In genomic region chr11:62148449-62148848, GRCm38 (mm10) we compare ENCODE assay signal across 22 mouse cellular contexts.
DNase-seq lines count a peak whose midpoint lies in the region; ATAC-seq lines count a peak whose summit lies in the region.
"Had no signal": no experiment of that assay in that cellular context is flagged by ENCODE, and none has a peak within 500 bp of the region (broad histone marks: within the 10 kb centered on the region; RNA-seq: fewer than 3 reads in every experiment).

No protein-coding gene starts in this region.

- H3K4me1 ChIP-seq in liver, embryonic 11.5 days (replicated peaks; ENCODE audit: control insufficient read depth, insufficient read depth, low read length): peaks cover 6% of the 10 kb centered on the region
- no peaks in the 10 kb centered on the region for H3K4me1 ChIP-seq in limb, embryonic 10.5 days
- H3K4me1 ChIP-seq in midbrain, embryonic 15.5 days: no peaks in the 10 kb centered on the region
- H3K4me1 ChIP-seq: forebrain, embryonic 10.5 days; limb, embryonic 15.5 days; neural tube, embryonic 12.5 days had no signal

- 0 out of 2 replicates have a peak, but pooled peaks cover 3% of the 10 kb centered on the region for H3K36me3 ChIP-seq in liver, embryonic 11.5 days (ENCODE audit: control insufficient read depth, insufficient read depth, low read length)
- H3K36me3 ChIP-seq in limb, embryonic 10.5 days: peaks cover 31% of the 10 kb centered on the region
- peaks cover 6% of the 10 kb centered on the region; the same call in 1 of the 2 replicates for H3K36me3 ChIP-seq in midbrain, embryonic 15.5 days (replicated peaks)

- ATAC-seq in liver, embryonic 11.5 days (replicated peaks; ENCODE audit: low FRiP score): peak; percentile 82
- ATAC-seq in megakaryocyte progenitor cell, adult 5-6 weeks (replicated peaks; ENCODE audit: poor library complexity): peak; percentile 69
- no peak for ATAC-seq in midbrain, embryonic 15.5 days (replicated peaks)
- ATAC-seq: intestine, embryonic 16.5 days had no signal

- H3K4me2 ChIP-seq in liver, embryonic 11.5 days: peak overlapping the region; percentile 4; the same call in 1 of the 2 replicates
- H3K4me2 ChIP-seq in midbrain, embryonic 15.5 days: no peak overlapping the region
- H3K4me2 ChIP-seq: heart, embryonic 11.5 days; hindbrain, embryonic 14.5 days; limb, embryonic 15.5 days; neural tube, embryonic 12.5 days had no signal

- no peaks in the 10 kb centered on the region for H3K9me3 ChIP-seq in liver, embryonic 11.5 days (ENCODE audit: control insufficient read depth, low read length)
- H3K9me3 ChIP-seq in limb, embryonic 10.5 days (replicated peaks): no peaks in the 10 kb centered on the region
- no peaks in the 10 kb centered on the region for H3K9me3 ChIP-seq in midbrain, embryonic 15.5 days
- H3K9me3 ChIP-seq: forebrain, embryonic 10.5 days; limb, embryonic 15.5 days; neural tube, embryonic 12.5 days had no signal

- H3K9ac ChIP-seq in liver, embryonic 11.5 days (ENCODE audit: low read depth, low read length): peak overlapping the region; percentile 38; the same call in 1 of the 2 replicates
- no peak overlapping the region for H3K9ac ChIP-seq in midbrain, embryonic 15.5 days
- H3K9ac ChIP-seq: hindbrain, embryonic 14.5 days; limb, embryonic 15.5 days; neural tube, embryonic 12.5 days had no signal

- H3K4me3 ChIP-seq in liver, embryonic 11.5 days (ENCODE audit: low read depth, low read length): no peak overlapping the region
- no peak overlapping the region for H3K4me3 ChIP-seq in limb, embryonic 10.5 days
- H3K4me3 ChIP-seq in midbrain, embryonic 15.5 days: no peak overlapping the region
- H3K4me3 ChIP-seq: forebrain, embryonic 10.5 days; layer of hippocampus, adult 2 months; limb, embryonic 15.5 days; neural tube, embryonic 12.5 days had no signal

- no peaks in the 10 kb centered on the region for H3K27me3 ChIP-seq in liver, embryonic 11.5 days (replicated peaks; ENCODE audit: control insufficient read depth, insufficient read depth, low read length)
- no peaks in the 10 kb centered on the region for H3K27me3 ChIP-seq in limb, embryonic 10.5 days (ENCODE audit: low read depth, poor library complexity, severe bottlenecking)
- no peaks in the 10 kb centered on the region for H3K27me3 ChIP-seq in midbrain, embryonic 15.5 days (replicated peaks)
- H3K27me3 ChIP-seq: limb, embryonic 15.5 days; neural tube, embryonic 12.5 days had no signal

- DNase-seq in thymus, postnatal 25 days: peak; percentile 1
- no peak for DNase-seq in thymus, postnatal 14 days
- peak; percentile 25 for DNase-seq in c-Kit-positive CD71-negative TER-119-negative erythroid progenitor cells, embryonic 14.5 days (ENCODE audit: low read depth)
- DNase-seq in liver, embryonic 11.5 days (ENCODE audit: low spot score): no peak
- DNase-seq in limb, embryonic 10.5 days (ENCODE audit: low spot score): no peak
- no peak for DNase-seq in Muller cell, postnatal 12 days (ENCODE audit: inconsistent ontology term)
- DNase-seq: adrenal gland, postnatal 36 days; cerebellum, adult 9-11 months; gastrocnemius, postnatal 14 days; heart, postnatal 14 days; midbrain, embryonic 14.5 days; thymus, adult 18-20 months had no signal

- 56% methylated on average over 6 of the region's 6 CpGs for WGBS in liver, embryonic 11.5 days
- WGBS in limb, embryonic 10.5 days: 90% methylated on average over 6 of the region's 6 CpGs
- WGBS in midbrain, embryonic 15.5 days: 93% methylated on average over 6 of the region's 6 CpGs

- peak overlapping the region; percentile 40 for H3K27ac ChIP-seq in liver, embryonic 11.5 days (ENCODE audit: low read depth, low read length)
- H3K27ac ChIP-seq in limb, embryonic 10.5 days: no peak overlapping the region
- no peak overlapping the region for H3K27ac ChIP-seq in midbrain, embryonic 15.5 days
- H3K27ac ChIP-seq: forebrain, embryonic 10.5 days; hindbrain, embryonic 14.5 days; layer of hippocampus, adult 2 months; limb, embryonic 15.5 days; macrophage; neural tube, embryonic 12.5 days had no signal

Comparison
In these comparisons a context has a peak if more than half of its experiments do, and no peak if none do; other contexts are left out.
1. DNase-seq: peak in thymus, postnatal 25 days (single experiment) and c-Kit-positive CD71-negative TER-119-negative erythroid progenitor cells, embryonic 14.5 days (single experiment); none in thymus, postnatal 14 days (single experiment), liver, embryonic 11.5 days (single experiment), limb, embryonic 10.5 days (single experiment) and Muller cell, postnatal 12 days (single experiment).